Mouse (Mus musculus): ENCODE data around the gene Slc12a5. TPM values are rescaled to one million over a fixed set of nuclear protein-coding genes. Genes with fewer than 3 reads are reported as not detected.

The Slc12a5 gene
- polyA plus RNA-seq (2012; rRNA removed) = 15.9 and 16.6 TPM in 2 replicates

DNA sequence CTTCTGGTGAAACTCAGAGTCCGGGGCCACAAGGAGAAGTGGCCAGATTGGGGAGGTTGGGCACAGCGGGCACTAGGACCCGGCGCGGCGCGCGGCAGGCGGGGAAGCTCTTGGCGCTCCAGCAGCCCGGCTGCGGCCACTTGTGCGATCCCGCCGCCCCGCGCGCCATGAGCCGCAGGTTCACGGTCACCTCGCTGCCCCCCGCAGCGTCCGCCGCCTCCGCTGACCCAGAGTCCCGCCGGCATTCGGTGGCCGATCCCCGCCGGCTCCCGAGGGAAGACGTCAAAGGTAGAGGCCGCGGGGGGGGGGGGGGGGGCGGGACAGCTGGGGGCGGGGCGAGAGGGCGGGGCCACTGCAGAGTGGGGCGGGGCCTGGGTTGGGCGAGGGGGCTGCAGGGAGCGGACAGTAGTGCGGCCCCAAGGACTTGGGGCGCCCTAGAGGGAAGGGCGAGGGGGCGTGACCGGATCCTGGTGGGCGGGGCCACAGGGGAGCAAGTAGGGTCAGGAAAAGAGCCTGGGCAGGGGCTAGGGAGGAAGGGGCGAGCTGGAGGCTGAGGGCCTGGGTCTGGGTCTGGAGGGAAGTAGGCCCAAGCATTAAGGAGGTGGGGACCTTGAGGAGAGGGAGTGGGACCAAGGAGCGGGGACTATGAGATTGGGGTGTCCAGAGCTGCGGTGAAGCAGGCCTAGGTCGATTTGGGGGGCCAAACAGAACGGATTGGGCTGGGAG, at the start of gene Slc12a5:
Gene Slc12a5 (plus strand): TSS at position 87 of the 726 bp plus-strand sequence.
- H3K27ac ChIP-seq (ENCODE audit: control insufficient read depth, insufficient read depth, low read depth, low read length) = peak within 1 kb of the TSS; percentile 67
- H3K36me3 ChIP-seq (ENCODE audit: control insufficient read depth, insufficient read depth, low read length) = no peaks in the 10 kb centered on the region
- H3K4me1 ChIP-seq (ENCODE audit: control insufficient read depth, insufficient read depth, low read length) = peaks cover 21% of the 10 kb centered on the region
- H3K4me3 ChIP-seq (ENCODE audit: control insufficient read depth, low read depth, low read length) = peak within 1 kb of the TSS; percentile 82
- TF ChIP-seq POLR2A (IDR thresholded peaks at IDR 0.05; ENCODE audit: control insufficient read depth, low read depth, low read length) (no peak), CTCF (IDR thresholded peaks at IDR 0.05; ENCODE audit: control insufficient read depth, insufficient read depth, insufficient replicate concordance, low read depth, low read length) (no peak)
- no peaks in the 10 kb centered on the region for H3K27me3 ChIP-seq (ENCODE audit: control insufficient read depth, insufficient read depth, low read length)

GRCm38 (mm10) chr2:164911086-164912048, 49.2 kb upstream of the Slc12a5 start, which contains the start of gene Zfp335:
Zfp335 (minus strand) TSS chr2:164911757.
- Histone ChIP-seq H3K27ac (ENCODE audit: control insufficient read depth, insufficient read depth, low read depth, low read length) (peak within 1 kb of the TSS; percentile 99), H3K36me3 (ENCODE audit: control insufficient read depth, insufficient read depth, low read length) (no peaks in the 10 kb centered on the region), H3K4me3 (ENCODE audit: control insufficient read depth, low read depth, low read length) (peak within 1 kb of the TSS; percentile 97), H3K27me3 (ENCODE audit: control insufficient read depth, insufficient read depth, low read length) (no peaks in the 10 kb centered on the region), H3K4me1 (ENCODE audit: control insufficient read depth, insufficient read depth, low read length) (peaks cover 11% of the 10 kb centered on the region)
- TF ChIP-seq CTCF (IDR thresholded peaks at IDR 0.05; ENCODE audit: control insufficient read depth, insufficient read depth, insufficient replicate concordance, low read depth, low read length) (no peak), POLR2A (IDR thresholded peaks at IDR 0.05; ENCODE audit: control insufficient read depth, low read depth, low read length) (peak; percentile 78)

DNA sequence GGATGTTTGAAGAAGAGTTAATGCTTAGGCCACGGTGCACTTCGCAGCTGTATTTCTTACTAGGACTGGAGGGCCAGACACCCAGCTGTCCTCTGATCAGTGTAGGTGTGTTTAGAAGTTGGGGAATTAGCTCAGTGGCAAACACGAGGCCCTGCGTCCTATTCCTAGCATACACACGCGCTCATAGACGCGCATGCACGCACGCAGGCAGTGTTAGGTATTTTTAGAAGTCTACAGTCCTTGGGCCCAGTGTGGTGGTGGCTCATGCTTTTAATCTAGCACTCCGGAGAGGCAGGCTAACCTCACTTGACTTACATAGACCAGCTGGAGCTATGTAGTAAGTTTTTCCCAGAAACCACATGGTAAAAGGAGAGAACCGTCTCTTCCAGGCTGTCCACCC, 48.5 kb upstream of the Slc12a5 start:
- no peaks in the 10 kb centered on the region for H3K27me3 ChIP-seq (ENCODE audit: control insufficient read depth, insufficient read depth, low read length)
- H3K4me1 ChIP-seq (ENCODE audit: control insufficient read depth, insufficient read depth, low read length) = peaks cover 11% of the 10 kb centered on the region
- peak overlapping the region; percentile 99 for H3K27ac ChIP-seq (ENCODE audit: control insufficient read depth, insufficient read depth, low read depth, low read length)
- H3K36me3 ChIP-seq (ENCODE audit: control insufficient read depth, insufficient read depth, low read length) = no peaks in the 10 kb centered on the region
- TF ChIP-seq POLR2A (IDR thresholded peaks at IDR 0.05; ENCODE audit: control insufficient read depth, low read depth, low read length) (no peak), CTCF (IDR thresholded peaks at IDR 0.05; ENCODE audit: control insufficient read depth, insufficient read depth, insufficient replicate concordance, low read depth, low read length) (no peak)
- H3K4me3 ChIP-seq (ENCODE audit: control insufficient read depth, low read depth, low read length) = peak overlapping the region; percentile 97

DNA sequence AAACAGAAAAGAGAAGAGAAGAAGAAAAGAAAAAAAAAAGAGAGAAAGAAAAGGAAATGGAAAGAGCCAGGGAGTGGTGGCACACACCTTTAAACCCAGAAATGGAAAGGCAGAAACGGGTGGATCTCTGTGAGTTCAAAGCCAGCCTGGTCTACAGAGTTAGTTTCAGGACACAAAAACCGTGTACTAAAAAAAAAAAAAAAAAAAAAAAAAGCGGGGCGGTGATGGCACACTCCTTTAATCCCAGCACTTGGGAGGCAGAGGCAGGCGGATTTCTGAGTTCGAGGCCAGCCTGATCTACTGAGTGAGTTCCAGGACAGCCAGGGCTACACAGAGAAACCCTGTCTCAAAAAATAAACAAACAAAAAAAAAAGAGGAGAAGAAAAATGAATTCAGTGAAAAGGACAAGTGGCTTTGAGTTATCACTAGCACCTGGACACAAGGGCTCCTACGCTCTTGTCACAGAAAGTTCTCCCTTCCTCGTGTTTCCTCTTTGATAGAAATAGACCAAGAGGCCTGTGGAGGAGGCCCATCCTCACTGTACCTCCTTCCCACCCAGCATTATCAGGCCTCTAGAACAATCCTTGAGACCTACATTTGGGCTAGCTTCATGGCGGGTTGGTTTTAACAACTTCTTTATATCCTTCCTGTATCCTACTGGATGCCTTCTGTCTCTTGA, 47.7 kb upstream of the Slc12a5 start:
- Histone ChIP-seq H3K4me3 (ENCODE audit: control insufficient read depth, low read depth, low read length) (no peak overlapping the region), H3K27me3 (ENCODE audit: control insufficient read depth, insufficient read depth, low read length) (no peaks in the 10 kb centered on the region), H3K36me3 (ENCODE audit: control insufficient read depth, insufficient read depth, low read length) (no peaks in the 10 kb centered on the region), H3K27ac (ENCODE audit: control insufficient read depth, insufficient read depth, low read depth, low read length) (no peak overlapping the region), H3K4me1 (ENCODE audit: control insufficient read depth, insufficient read depth, low read length) (peaks cover 11% of the 10 kb centered on the region)
- TF ChIP-seq POLR2A (IDR thresholded peaks at IDR 0.05; ENCODE audit: control insufficient read depth, low read depth, low read length) (no peak), CTCF (IDR thresholded peaks at IDR 0.05; ENCODE audit: control insufficient read depth, insufficient read depth, insufficient replicate concordance, low read depth, low read length) (no peak)

DNA sequence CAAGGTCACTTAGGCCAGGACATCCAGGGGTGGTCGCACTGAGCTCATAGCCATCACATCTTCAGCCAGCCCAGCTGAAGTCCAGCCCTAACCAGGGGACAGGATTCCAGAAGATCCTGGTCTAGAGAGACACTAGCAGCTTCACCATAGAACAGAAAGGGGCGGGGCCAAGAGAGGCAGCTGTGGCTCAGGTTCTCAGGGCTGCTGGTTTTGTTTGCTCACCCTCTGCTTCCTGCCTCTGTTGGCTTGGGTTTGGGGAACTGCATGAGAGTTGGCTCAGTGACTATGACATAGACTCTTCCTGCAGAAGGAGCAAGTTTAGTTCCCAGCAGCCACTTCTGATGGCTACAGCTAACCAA, 47.2 kb upstream of the Slc12a5 start:
- TF ChIP-seq CTCF (IDR thresholded peaks at IDR 0.05; ENCODE audit: control insufficient read depth, insufficient read depth, insufficient replicate concordance, low read depth, low read length) (no peak), POLR2A (IDR thresholded peaks at IDR 0.05; ENCODE audit: control insufficient read depth, low read depth, low read length) (no peak)
- no peak overlapping the region for H3K27ac ChIP-seq (ENCODE audit: control insufficient read depth, insufficient read depth, low read depth, low read length)
- peaks cover 11% of the 10 kb centered on the region for H3K4me1 ChIP-seq (ENCODE audit: control insufficient read depth, insufficient read depth, low read length)
- H3K4me3 ChIP-seq (ENCODE audit: control insufficient read depth, low read depth, low read length) = no peak overlapping the region
- no peaks in the 10 kb centered on the region for H3K27me3 ChIP-seq (ENCODE audit: control insufficient read depth, insufficient read depth, low read length)
- no peaks in the 10 kb centered on the region for H3K36me3 ChIP-seq (ENCODE audit: control insufficient read depth, insufficient read depth, low read length)

GRCm38 (mm10) chr2:164916820-164917219, 43.8 kb upstream of the Slc12a5 start:
- H3K36me3 ChIP-seq (ENCODE audit: control insufficient read depth, insufficient read depth, low read length) = no peaks in the 10 kb centered on the region
- TF ChIP-seq POLR2A (IDR thresholded peaks at IDR 0.05; ENCODE audit: control insufficient read depth, low read depth, low read length) = no peak
- no peak for TF ChIP-seq CTCF (IDR thresholded peaks at IDR 0.05; ENCODE audit: control insufficient read depth, insufficient read depth, insufficient replicate concordance, low read depth, low read length)
- no peaks in the 10 kb centered on the region for H3K27me3 ChIP-seq (ENCODE audit: control insufficient read depth, insufficient read depth, low read length)
- no peak overlapping the region for H3K4me3 ChIP-seq (ENCODE audit: control insufficient read depth, low read depth, low read length)
- H3K4me1 ChIP-seq (ENCODE audit: control insufficient read depth, insufficient read depth, low read length) = peaks cover 5% of the 10 kb centered on the region
- no peak overlapping the region for H3K27ac ChIP-seq (ENCODE audit: control insufficient read depth, insufficient read depth, low read depth, low read length)

Measured in testis, adult 2 months (tissue).